Mouse (Mus musculus) thymus, adult 2 months (tissue): ENCODE data around the gene Rex1bd. TPM values are rescaled to one million over a fixed set of nuclear protein-coding genes. Genes with fewer than 3 reads are reported as not detected.
A peak's percentile ranks its signal among the peaks of the same experiment; 100 is the strongest.

Source experiments
- DNase-seq: peaks from one replicate; pipeline ENCODE4 v3.0.0; 2021
- H3K27ac ChIP-seq: fragments of 200-500 bp; 2 replicates; pipeline ENCODE4 v1.5.1; 2012; ENCODE audit warnings: low read length, control low read depth; ENCODE audit not compliant: control insufficient read depth, insufficient read depth
- H3K27me3 ChIP-seq: fragments of 200-500 bp; 2 replicates; pipeline ENCODE4 v1.6.1; 2012; ENCODE audit warnings: mild to moderate bottlenecking, low read length, moderate library complexity, mixed read lengths; ENCODE audit not compliant: control insufficient read depth, insufficient read depth
- H3K36me3 ChIP-seq: fragments of 200-500 bp; 2 replicates; pipeline ENCODE4 v1.6.1; 2012; ENCODE audit warnings: mild to moderate bottlenecking, low read length, moderate library complexity; ENCODE audit not compliant: control insufficient read depth, insufficient read depth
- H3K4me1 ChIP-seq: fragments of 200-500 bp; replicated peaks from 2 replicates; pipeline ENCODE4 v1.6.1; 2012; ENCODE audit warnings: low read length; ENCODE audit not compliant: control insufficient read depth, insufficient read depth
- H3K4me3 ChIP-seq: fragments of 200-500 bp; 2 replicates; pipeline ENCODE4 v1.5.1; 2012; ENCODE audit warnings: mild to moderate bottlenecking, low read length, control low read depth, moderate library complexity; ENCODE audit not compliant: control insufficient read depth, insufficient read depth
- CTCF ChIP-seq: fragments of 200-500 bp; IDR thresholded peaks from 2 replicates; pipeline ENCODE4 v1.5.1; 2012; ENCODE audit warnings: mild to moderate bottlenecking, control low read depth, low read length, moderate library complexity, borderline replicate concordance; ENCODE audit not compliant: control insufficient read depth, poor library complexity, insufficient read depth; ENCODE audit errors: extremely low read depth
- POLR2A ChIP-seq: fragments of 200-500 bp; IDR thresholded peaks from 2 replicates; pipeline ENCODE4 v1.6.1; 2012; ENCODE audit warnings: mild to moderate bottlenecking, low read length, control low read depth, moderate library complexity; ENCODE audit not compliant: control insufficient read depth, poor library complexity, insufficient read depth; ENCODE audit errors: extremely low read depth
- WGBS: fragments of 180-500 bp; shearing (Covaris S2); methylation state at CpG from one replicate; pipeline ENCODE4 v1.1.7; 2018; 5-methylcytosine and 5-hydroxymethylcytosine counted together
- polyA plus RNA-seq: library from polyadenylated mRNA; depleted of rRNA; stranded (reverse); fragments of >200 nt; gene quantifications from 2 replicates; pipeline ENCODE4 v1.2.3, GENCODE M21; 2012

The Rex1bd gene
- polyA plus RNA-seq, 1 experiment = 227 TPM

GRCm38 (mm10) chr8:70481908-70482307 lies 24.6 kb downstream of the Rex1bd start:
- TF ChIP-seq CTCF (no peak), POLR2A (no peak)
- 82% methylated on average over 3 of the region's 3 CpGs for WGBS
- Histone ChIP-seq H3K27ac (no peak overlapping the region), H3K36me3 (no peaks in the 10 kb centered on the region), H3K4me1 (peaks cover 8% of the 10 kb centered on the region), H3K27me3 (peaks cover 5% of the 10 kb centered on the region; the same call in 1 of the 2 replicates), H3K4me3 (no peak overlapping the region)
- DNase-seq = no peak

DNA sequence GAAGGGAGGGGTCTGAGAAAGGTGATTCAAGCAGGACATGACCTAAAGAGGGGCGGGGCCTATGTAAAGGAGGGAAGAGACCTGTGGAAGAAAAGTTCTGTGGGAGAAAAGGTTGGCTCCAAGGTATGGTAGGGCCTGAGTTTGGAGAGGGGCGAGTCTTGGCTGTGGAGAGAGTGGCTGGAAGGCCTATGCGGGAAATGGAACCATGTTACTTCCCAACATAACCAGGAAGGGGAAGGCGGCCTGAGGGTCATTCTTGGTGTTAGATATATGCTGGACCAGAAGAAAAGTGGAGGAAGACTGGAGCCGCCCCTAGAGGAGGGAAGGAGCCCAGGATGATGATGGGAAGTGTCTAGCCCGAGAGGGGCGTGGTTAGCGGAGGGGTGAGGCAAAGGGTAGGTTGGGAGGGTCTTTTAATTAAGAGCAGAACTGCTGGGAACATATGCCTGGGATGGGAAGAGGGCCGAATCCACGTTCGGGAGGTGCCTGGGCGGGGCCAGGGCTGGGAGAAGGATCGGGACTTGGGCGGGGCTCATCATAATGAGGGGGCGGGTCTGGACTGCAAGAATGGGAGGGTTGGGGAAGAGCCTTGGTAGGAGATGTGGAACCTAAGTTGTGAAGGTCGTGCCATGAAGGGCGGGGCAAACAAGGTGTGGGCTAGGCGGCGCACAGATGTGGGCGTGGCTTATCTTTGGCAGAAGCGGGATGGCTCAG lies 29.1 kb downstream of the Rex1bd start:
- no peak for DNase-seq
- TF ChIP-seq POLR2A (no peak), CTCF (no peak)
- 28% methylated on average over 21 of the region's 21 CpGs for WGBS
- H3K27me3 ChIP-seq = peaks cover 3% of the 10 kb centered on the region; the same call in 1 of the 2 replicates
- H3K36me3 ChIP-seq = no peaks in the 10 kb centered on the region
- H3K4me3 ChIP-seq = peak overlapping the region; percentile 80
- no peak overlapping the region for H3K27ac ChIP-seq
- H3K4me1 ChIP-seq = peaks cover 16% of the 10 kb centered on the region

GRCm38 (mm10) chr8:70476333-70477268 lies 30.0 kb downstream of the Rex1bd start, which contains the start of gene Klhl26:
Klhl26 (minus strand) TSS chr8:70476968.
- Histone ChIP-seq H3K27ac (no peak within 1 kb of the TSS), H3K27me3 (0 out of 2 replicates have a peak, but pooled peaks cover 3% of the 10 kb centered on the region), H3K36me3 (no peaks in the 10 kb centered on the region), H3K4me3 (peak within 1 kb of the TSS; percentile 80), H3K4me1 (peaks cover 16% of the 10 kb centered on the region)
- TF ChIP-seq POLR2A (0 out of 2 replicates have a peak, but pooled peaks have one; percentile 31), CTCF (no peak)
- DNase-seq = peak; percentile 94
- WGBS = under 1% methylated on average over 53 of the region's 53 CpGs

- no peak for DNase-seq
- Histone ChIP-seq H3K4me3 (no peak overlapping the region), H3K27ac (no peak overlapping the region), H3K27me3 (no peaks in the 10 kb centered on the region), H3K36me3 (no peaks in the 10 kb centered on the region), H3K4me1 (peaks cover 7% of the 10 kb centered on the region)
- TF ChIP-seq POLR2A (no peak), CTCF (no peak)
- WGBS = 98% methylated on average over 7 of the region's 7 CpGs
These were observed 34.7 kb downstream of the Rex1bd start for GRCm38 (mm10) chr8:70471856-70472255.

DNA sequence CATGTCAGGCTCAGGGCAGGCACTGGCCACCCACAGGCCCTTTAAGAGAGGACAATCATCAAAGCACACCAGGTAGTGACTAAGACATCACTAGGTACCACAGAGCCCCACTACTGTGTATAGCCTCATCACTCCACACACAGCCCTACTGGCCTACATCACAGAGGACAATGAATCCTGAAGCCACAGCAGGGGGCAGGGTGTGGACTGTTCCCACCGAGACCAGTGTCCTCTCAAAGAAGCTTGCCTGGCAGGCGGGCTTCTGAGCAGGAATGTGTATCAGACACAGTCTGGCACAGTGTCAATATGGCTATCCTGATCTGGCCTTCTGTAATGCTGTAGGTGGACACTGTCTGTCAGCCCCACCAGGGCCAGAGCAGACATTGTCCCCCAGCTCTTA lies 36.6 kb downstream of the Rex1bd start:
- 93% methylated on average over 2 of the region's 2 CpGs for WGBS
- Histone ChIP-seq H3K27ac (no peak overlapping the region), H3K27me3 (no peaks in the 10 kb centered on the region), H3K4me3 (no peak overlapping the region), H3K4me1 (no peaks in the 10 kb centered on the region), H3K36me3 (no peaks in the 10 kb centered on the region)
- TF ChIP-seq POLR2A (no peak), CTCF (no peak)
- DNase-seq = no peak

- H3K36me3 ChIP-seq = no peaks in the 10 kb centered on the region
- no peak for TF ChIP-seq CTCF
- TF ChIP-seq POLR2A = no peak
- no peaks in the 10 kb centered on the region for H3K4me1 ChIP-seq
- 67% methylated on average over 10 of the region's 10 CpGs for WGBS
- H3K4me3 ChIP-seq = no peak overlapping the region
- no peak for DNase-seq
- no peaks in the 10 kb centered on the region for H3K27me3 ChIP-seq
- H3K27ac ChIP-seq = no peak overlapping the region
These were observed 37.1 kb downstream of the Rex1bd start for GRCm38 (mm10) chr8:70469295-70469916.
